ENCODE assay signal across 17 mouse cellular contexts in the genomic region with DNA sequence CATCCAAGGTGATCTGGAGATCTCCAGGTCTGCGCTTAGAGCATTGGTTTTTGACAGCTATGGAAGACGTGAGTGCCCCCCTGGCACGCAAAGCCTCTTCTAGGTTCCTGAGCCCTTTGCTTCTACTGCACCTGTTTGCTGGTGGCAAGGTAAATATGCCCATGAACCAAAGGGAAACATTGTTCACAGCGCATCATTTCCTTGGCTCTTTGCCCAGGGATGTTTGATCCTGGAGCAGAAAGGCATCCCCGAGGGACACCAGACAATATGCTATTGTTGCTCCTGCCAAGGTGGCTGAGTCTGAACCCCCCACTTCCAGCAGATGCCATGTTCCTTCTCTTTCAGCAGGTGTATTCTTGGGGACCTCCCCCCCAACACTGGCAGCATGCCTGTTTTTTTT.
DNase-seq lines count a peak whose midpoint lies in the region; ATAC-seq lines count a peak whose summit lies in the region.
"Had no signal": no experiment of that assay in that cellular context is flagged by ENCODE, and none has a peak within 500 bp of the region (broad histone marks: within the 10 kb centered on the region; RNA-seq: fewer than 3 reads in every experiment).

No protein-coding gene starts in this region.

- H3K27me3 ChIP-seq in embryonic facial prominence, embryonic 14.5 days (replicated peaks; ENCODE audit: control insufficient read depth, insufficient read depth, low read length): no peaks in the 10 kb centered on the region; the same call in 1 of the 2 replicates
- no peaks in the 10 kb centered on the region for H3K27me3 ChIP-seq in embryonic facial prominence, embryonic 10.5 days (replicated peaks; ENCODE audit: low read depth, poor library complexity, severe bottlenecking)
- H3K27me3 ChIP-seq in midbrain, embryonic 14.5 days (ENCODE audit: control insufficient read depth, insufficient read depth, low read length): no peaks in the 10 kb centered on the region
- H3K27me3 ChIP-seq in midbrain, embryonic 16.5 days (ENCODE audit: control insufficient read depth, insufficient read depth, low read depth, low read length): no peaks in the 10 kb centered on the region
- H3K27me3 ChIP-seq in neural tube, embryonic 15.5 days (replicated peaks): no peaks in the 10 kb centered on the region
- H3K27me3 ChIP-seq: forebrain, embryonic 12.5 days; limb, embryonic 13.5 days had no signal

- peak; percentile 63 for DNase-seq in embryonic facial prominence, embryonic 14.5 days (ENCODE audit: low spot score)
- DNase-seq in embryonic facial prominence, embryonic 10.5 days (ENCODE audit: low spot score): no peak
- DNase-seq in midbrain, embryonic 14.5 days: peak; percentile 44
- peak; percentile 87 for DNase-seq in cerebellum, adult 9-10 months
- DNase-seq in testis, postnatal 14 days (ENCODE audit: low spot score): peak; percentile 72
- DNase-seq in right cerebral cortex, postnatal 10 days (ENCODE audit: low spot score in 2 of 2): no peak
- DNase-seq: adrenal gland, adult 2 months; gastrocnemius, postnatal 36 days; heart, postnatal 14 days; kidney, adult 18-20 months; kidney, postnatal 14 days; lung, adult 18-20 months had no signal

- ATAC-seq in embryonic facial prominence, embryonic 14.5 days (ENCODE audit: low read depth): no peak
- ATAC-seq in midbrain, embryonic 14.5 days (ENCODE audit: low FRiP score, low TSS enrichment): no peak
- no peak for ATAC-seq in midbrain, embryonic 16.5 days
- no peak for ATAC-seq in neural tube, embryonic 15.5 days (ENCODE audit: low FRiP score)

- H3K9ac ChIP-seq in embryonic facial prominence, embryonic 14.5 days (ENCODE audit: low read depth, low read length): no peak overlapping the region
- H3K9ac ChIP-seq in midbrain, embryonic 14.5 days (replicated peaks; ENCODE audit: low read length): no peak overlapping the region
- H3K9ac ChIP-seq in midbrain, embryonic 16.5 days (ENCODE audit: low read depth, low read length): no peak overlapping the region
- H3K9ac ChIP-seq in neural tube, embryonic 15.5 days (replicated peaks): no peak overlapping the region
- H3K9ac ChIP-seq: forebrain, embryonic 12.5 days; hindbrain, embryonic 14.5 days; limb, embryonic 13.5 days had no signal

- no peaks in the 10 kb centered on the region for H3K36me3 ChIP-seq in embryonic facial prominence, embryonic 14.5 days (ENCODE audit: control insufficient read depth, insufficient read depth, low read length)
- H3K36me3 ChIP-seq in embryonic facial prominence, embryonic 10.5 days (replicated peaks): no peaks in the 10 kb centered on the region
- H3K36me3 ChIP-seq in midbrain, embryonic 14.5 days (ENCODE audit: control insufficient read depth, insufficient read depth, low read length): no peaks in the 10 kb centered on the region
- H3K36me3 ChIP-seq in midbrain, embryonic 16.5 days (ENCODE audit: control insufficient read depth, insufficient read depth, low read length): no peaks in the 10 kb centered on the region
- H3K36me3 ChIP-seq in neural tube, embryonic 15.5 days: no peaks in the 10 kb centered on the region
- H3K36me3 ChIP-seq: forebrain, embryonic 12.5 days; limb, embryonic 13.5 days had no signal

- H3K4me1 ChIP-seq in embryonic facial prominence, embryonic 14.5 days (ENCODE audit: control insufficient read depth, insufficient read depth, low read length): no peaks in the 10 kb centered on the region
- 0 out of 2 replicates have a peak, but pooled peaks cover 6% of the 10 kb centered on the region for H3K4me1 ChIP-seq in embryonic facial prominence, embryonic 10.5 days
- no peaks in the 10 kb centered on the region for H3K4me1 ChIP-seq in midbrain, embryonic 14.5 days (ENCODE audit: control insufficient read depth, insufficient read depth, low read length)
- no peaks in the 10 kb centered on the region for H3K4me1 ChIP-seq in midbrain, embryonic 16.5 days (ENCODE audit: control insufficient read depth, insufficient read depth, low read length)
- H3K4me1 ChIP-seq in neural tube, embryonic 15.5 days: peaks cover 3% of the 10 kb centered on the region; the same call in 1 of the 2 replicates
- H3K4me1 ChIP-seq: limb, embryonic 13.5 days had no signal

- no peaks in the 10 kb centered on the region for H3K9me3 ChIP-seq in embryonic facial prominence, embryonic 14.5 days (ENCODE audit: control insufficient read depth, low read length)
- no peaks in the 10 kb centered on the region for H3K9me3 ChIP-seq in embryonic facial prominence, embryonic 10.5 days
- no peaks in the 10 kb centered on the region for H3K9me3 ChIP-seq in midbrain, embryonic 14.5 days (ENCODE audit: control insufficient read depth, low read length)
- no peaks in the 10 kb centered on the region for H3K9me3 ChIP-seq in midbrain, embryonic 16.5 days (replicated peaks; ENCODE audit: control insufficient read depth, low read length, poor library complexity, severe bottlenecking)
- no peaks in the 10 kb centered on the region for H3K9me3 ChIP-seq in neural tube, embryonic 15.5 days (replicated peaks)
- H3K9me3 ChIP-seq: forebrain, embryonic 12.5 days; limb, embryonic 13.5 days had no signal

- 69% methylated on average over 5 of the region's 5 CpGs for WGBS in embryonic facial prominence, embryonic 14.5 days
- WGBS in embryonic facial prominence, embryonic 10.5 days: 93% methylated on average over 5 of the region's 5 CpGs
- 80% methylated on average over 5 of the region's 5 CpGs for WGBS in midbrain, embryonic 14.5 days
- 77% methylated on average over 5 of the region's 5 CpGs for WGBS in midbrain, embryonic 16.5 days
- WGBS in neural tube, embryonic 15.5 days: 80% methylated on average over 5 of the region's 5 CpGs

- H3K4me2 ChIP-seq in embryonic facial prominence, embryonic 14.5 days (ENCODE audit: low read depth, low read length): no peak overlapping the region
- no peak overlapping the region for H3K4me2 ChIP-seq in midbrain, embryonic 14.5 days (ENCODE audit: low read length)
- no peak overlapping the region for H3K4me2 ChIP-seq in midbrain, embryonic 16.5 days (ENCODE audit: low read length)
- H3K4me2 ChIP-seq in neural tube, embryonic 15.5 days: no peak overlapping the region
- H3K4me2 ChIP-seq: forebrain, embryonic 12.5 days; hindbrain, embryonic 14.5 days; limb, embryonic 13.5 days had no signal

- H3K27ac ChIP-seq in embryonic facial prominence, embryonic 14.5 days (replicated peaks; ENCODE audit: low read depth, low read length): no peak overlapping the region
- no peak overlapping the region for H3K27ac ChIP-seq in embryonic facial prominence, embryonic 10.5 days (replicated peaks)
- no peak overlapping the region for H3K27ac ChIP-seq in midbrain, embryonic 14.5 days (replicated peaks; ENCODE audit: low read depth, low read length)
- no peak overlapping the region for H3K27ac ChIP-seq in midbrain, embryonic 16.5 days (ENCODE audit: low read length)
- H3K27ac ChIP-seq in neural tube, embryonic 15.5 days (replicated peaks): no peak overlapping the region
- H3K27ac ChIP-seq: forebrain, embryonic 12.5 days; hindbrain, embryonic 14.5 days; limb, embryonic 13.5 days had no signal

- H3K4me3 ChIP-seq in embryonic facial prominence, embryonic 14.5 days (ENCODE audit: low read depth, low read length): no peak overlapping the region
- H3K4me3 ChIP-seq in embryonic facial prominence, embryonic 10.5 days: no peak overlapping the region
- no peak overlapping the region for H3K4me3 ChIP-seq in midbrain, embryonic 14.5 days (replicated peaks; ENCODE audit: low read depth, low read length)
- no peak overlapping the region for H3K4me3 ChIP-seq in midbrain, embryonic 16.5 days (ENCODE audit: low read depth, low read length)
- no peak overlapping the region for H3K4me3 ChIP-seq in neural tube, embryonic 15.5 days (replicated peaks)
- H3K4me3 ChIP-seq: forebrain, embryonic 12.5 days; limb, embryonic 13.5 days had no signal

Comparison
In these comparisons a context has a peak if more than half of its experiments do, and no peak if none do; other contexts are left out.
1. DNase-seq: peak in embryonic facial prominence, embryonic 14.5 days (single experiment), midbrain, embryonic 14.5 days (single experiment), cerebellum, adult 9-10 months (single experiment) and testis, postnatal 14 days (single experiment); none in embryonic facial prominence, embryonic 10.5 days (single experiment) and right cerebral cortex, postnatal 10 days (0 of 2).